Mouse (Mus musculus): Measurements from ENCODE around the gene Gm10096. TPM values are rescaled to one million over a fixed set of nuclear protein-coding genes. Genes with fewer than 3 reads are reported as not detected.

Gm10096 gene
- not detected for total RNA-seq (2023)

GRCm38 (mm10) chrX:28954602-28955001 lies at the start of gene Gm10096:
TSS of gene Gm10096 (minus strand) at chrX:28954702.

